Mouse (Mus musculus) myocyte (in vitro differentiated cells): ENCODE data around the gene Gemin6.

Source experiments
- CEBPB ChIP-seq: IDR thresholded peaks from 2 replicates; pipeline ENCODE4 v1.6.1; 2011; ENCODE audit warnings: mild to moderate bottlenecking, moderate library complexity; ENCODE audit not compliant: poor library complexity, insufficient read depth, severe bottlenecking
- E2F4 ChIP-seq: IDR thresholded peaks from one replicate; pipeline ENCODE4 v1.6.1; 2011; ENCODE audit warnings: mild to moderate bottlenecking, control low read depth, moderate library complexity; ENCODE audit not compliant: insufficient read depth
- MAX ChIP-seq: IDR thresholded peaks from one replicate; pipeline ENCODE4 v1.6.1; 2011; ENCODE audit warnings: low read depth, mild to moderate bottlenecking, control low read depth
- MYOG ChIP-seq, 3 experiments: IDR thresholded peaks; one replicate each; pipeline ENCODE4 v1.6.1; 2011; ENCODE audit warnings: control low read depth in 2 of 3, low read depth in 2 of 3, mild to moderate bottlenecking in 2 of 3; ENCODE audit not compliant: insufficient read length in 2 of 3, control insufficient read depth in 1 of 3, insufficient read depth in 1 of 3
- POLR2A ChIP-seq: IDR thresholded peaks from one replicate; pipeline ENCODE4 v1.6.1; 2011; ENCODE audit warnings: low read depth, mild to moderate bottlenecking, control low read depth, moderate library complexity; ENCODE audit not compliant: insufficient read length
- POLR2AphosphoS2 ChIP-seq: IDR thresholded peaks from one replicate; pipeline ENCODE4 v1.6.1; 2011; ENCODE audit warnings: low read depth, control low read depth; ENCODE audit not compliant: insufficient read length
- SRF ChIP-seq: IDR thresholded peaks from one replicate; pipeline ENCODE4 v1.6.1; 2011; ENCODE audit warnings: low read depth; ENCODE audit not compliant: control insufficient read depth, insufficient read length
- TCF12 ChIP-seq: IDR thresholded peaks from one replicate; pipeline ENCODE4 v1.6.1; 2011; ENCODE audit warnings: mild to moderate bottlenecking, control low read depth; ENCODE audit not compliant: poor library complexity, insufficient read depth, severe bottlenecking
- TCF3 ChIP-seq: IDR thresholded peaks from one replicate; pipeline ENCODE4 v1.6.1; 2011; ENCODE audit warnings: low read depth, control low read depth; ENCODE audit not compliant: insufficient read length
- USF1 ChIP-seq: IDR thresholded peaks from one replicate; pipeline ENCODE4 v1.6.1; 2011; ENCODE audit warnings: low read depth, mild to moderate bottlenecking, control low read depth, moderate library complexity

DNA sequence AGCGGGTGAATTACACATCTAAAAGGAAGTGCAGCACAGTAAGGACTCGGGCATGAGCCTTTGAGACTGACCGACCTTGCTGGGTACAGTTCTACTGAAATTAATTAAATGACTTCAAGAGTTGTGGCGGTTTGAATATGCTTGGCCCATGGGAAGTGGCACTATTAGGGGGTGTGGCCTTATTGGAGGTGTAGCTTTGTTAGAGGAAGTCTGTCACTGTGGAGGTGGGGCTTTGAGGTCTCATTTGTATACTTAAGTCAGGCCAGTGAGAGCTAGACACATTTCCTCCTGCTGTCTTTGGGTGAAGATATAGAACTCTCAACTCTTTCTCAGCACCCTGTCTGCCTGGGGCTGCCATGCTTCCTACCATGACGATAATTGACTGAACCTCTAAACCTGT, 30.2 kb downstream of the Gemin6 start:
- TF ChIP-seq POLR2A, result no peak
- TF ChIP-seq POLR2AphosphoS2, result no peak
- TF ChIP-seq TCF3, result no peak
- no peak for TF ChIP-seq TCF12
- no peak for TF ChIP-seq USF1
- TF ChIP-seq CEBPB, result no peak
- no peak for TF ChIP-seq MAX
- no peak for TF ChIP-seq MYOG (IDR thresholded peaks at IDR 0.05; ENCODE audit: control insufficient read depth in 1 of 3, insufficient read depth in 1 of 3, insufficient read length in 2 of 3, low read depth in 2 of 3)
- no peak for TF ChIP-seq E2F4
- TF ChIP-seq SRF, result no peak
